Mouse (Mus musculus): ENCODE data around the gene Cracr2b.
A peak's percentile ranks its signal among the peaks of the same experiment; 100 is the strongest.

Gene Cracr2b

GRCm38 (mm10) chr7:141454967-141455551, 5.8 kb upstream of the Cracr2b start, which contains the start of gene Pnpla2:
Gene Pnpla2, plus strand, starts transcription at chr7:141455198.
- DNase-seq (ENCODE audit: low read depth, low spot score): peak; percentile 97

GRCm38 (mm10) chr7:141455610-141456314, 5.1 kb upstream of the Cracr2b start:
- peak; percentile 73 for DNase-seq (ENCODE audit: low read depth, low spot score)

GRCm38 (mm10) chr7:141456739-141457138, 4.2 kb upstream of the Cracr2b start:
- no peak for DNase-seq (ENCODE audit: low read depth, low spot score)

- DNase-seq (ENCODE audit: low read depth, low spot score): no peak
These were observed 3.7 kb upstream of the Cracr2b start for GRCm38 (mm10) chr7:141457236-141457635.

- peak; percentile 84 for DNase-seq (ENCODE audit: low read depth, low spot score)
These were observed 2.8 kb upstream of the Cracr2b start for GRCm38 (mm10) chr7:141457986-141458660.

GRCm38 (mm10) chr7:141458661-141459060, 2.2 kb upstream of the Cracr2b start:
- no peak for DNase-seq (ENCODE audit: low read depth, low spot score)

- no peak for DNase-seq (ENCODE audit: low read depth, low spot score)
These were observed 1.6 kb upstream of the Cracr2b start for GRCm38 (mm10) chr7:141459301-141459711.

- DNase-seq (ENCODE audit: low read depth, low spot score): no peak
These were observed 898 bp upstream of the Cracr2b start for GRCm38 (mm10) chr7:141460001-141460390.

GRCm38 (mm10) chr7:141461521-141462332, 833 bp downstream of the Cracr2b start:
- no peak for DNase-seq (ENCODE audit: low read depth, low spot score)

GRCm38 (mm10) chr7:141462333-141462821, 1.5 kb downstream of the Cracr2b start:
- no peak for DNase-seq (ENCODE audit: low read depth, low spot score)

- no peak for DNase-seq (ENCODE audit: low read depth, low spot score)
These were observed 3.1 kb downstream of the Cracr2b start for GRCm38 (mm10) chr7:141463824-141464602.

- DNase-seq (ENCODE audit: low read depth, low spot score): no peak
These were observed 3.8 kb downstream of the Cracr2b start for GRCm38 (mm10) chr7:141464603-141465201.

GRCm38 (mm10) chr7:141465388-141466044, 4.6 kb downstream of the Cracr2b start:
- DNase-seq (ENCODE audit: low read depth, low spot score): no peak

- no peak for DNase-seq (ENCODE audit: low read depth, low spot score)
These were observed 5.1 kb downstream of the Cracr2b start for GRCm38 (mm10) chr7:141466045-141466394.

GRCm38 (mm10) chr7:141466607-141467148, 5.8 kb downstream of the Cracr2b start:
- DNase-seq (ENCODE audit: low read depth, low spot score): no peak

- DNase-seq (ENCODE audit: low read depth, low spot score): peak; percentile 84
These were observed 6.5 kb downstream of the Cracr2b start, which contains the start of gene Cd151 for GRCm38 (mm10) chr7:141467230-141468030. Gene Cd151, plus strand, starts transcription at chr7:141467392.

GRCm38 (mm10) chr7:141468164-141468521, 7.2 kb downstream of the Cracr2b start:
- DNase-seq (ENCODE audit: low read depth, low spot score): no peak

- DNase-seq (ENCODE audit: low read depth, low spot score): peak; percentile 72
These were observed 7.8 kb downstream of the Cracr2b start for GRCm38 (mm10) chr7:141468522-141469211.

Measured in CD4-positive, CD25-positive, alpha-beta regulatory T cell, adult 2 months (primary cell).